Mouse (Mus musculus): ENCODE results near the gene Rnpepl1.

DNA sequence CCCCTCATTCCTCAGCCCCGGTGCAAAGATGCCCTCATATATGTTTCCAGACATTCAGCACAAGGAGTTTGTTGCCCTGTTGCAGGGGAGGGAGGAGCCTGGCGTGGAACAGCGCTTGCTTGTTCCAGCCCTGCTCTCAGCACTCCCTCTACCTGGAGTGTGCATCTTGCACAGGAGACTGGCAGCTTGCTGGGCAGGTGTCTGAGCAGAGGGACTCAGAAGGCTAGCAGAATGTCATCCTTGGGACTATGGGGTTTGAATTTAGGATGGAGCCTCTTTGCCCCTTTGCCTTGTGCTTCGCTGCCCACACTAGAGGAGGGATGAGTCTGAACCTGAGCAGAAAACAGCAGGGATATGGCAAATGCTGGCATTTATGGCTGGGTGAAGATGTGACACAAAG is 29.2 kb downstream of the Rnpepl1 start:
- TF ChIP-seq POLR2A (IDR thresholded peaks at IDR 0.05; ENCODE audit: borderline replicate concordance, extremely low read depth, low read depth, low read length) (no peak), CTCF (IDR thresholded peaks at IDR 0.05; ENCODE audit: insufficient read depth, low read length) (no peak)
